Mouse (Mus musculus): Measurements from ENCODE around the gene Vps33a.
A peak's percentile ranks its signal among the peaks of the same experiment; 100 is the strongest.
"Not testable (repeated sequence)": the region's sequence is repeated elsewhere in the genome, so short reads cannot be mapped to it uniquely, and the experiment has no call there.

Gene Vps33a

DNA sequence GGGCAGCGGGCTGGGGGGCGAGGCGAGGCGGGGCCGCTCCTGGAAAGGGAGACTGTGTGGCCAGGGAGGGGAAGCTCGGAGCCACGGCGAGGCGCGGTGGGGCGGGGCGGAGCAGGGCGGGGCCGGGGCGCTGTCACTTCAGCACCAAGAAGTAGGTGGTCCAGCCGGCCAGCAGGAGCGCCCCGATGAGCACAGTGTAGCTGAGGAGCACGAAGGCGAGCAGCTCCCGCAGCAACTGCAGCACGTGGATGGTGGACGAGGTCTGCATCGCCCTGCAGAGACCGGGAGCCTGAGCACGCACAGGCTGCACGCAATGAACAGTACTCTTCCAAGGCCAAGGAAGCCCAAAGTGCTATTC is 48.5 kb downstream of the Vps33a start:
- DNase-seq (ENCODE audit: low spot score in 2 of 2): no peak

DNA sequence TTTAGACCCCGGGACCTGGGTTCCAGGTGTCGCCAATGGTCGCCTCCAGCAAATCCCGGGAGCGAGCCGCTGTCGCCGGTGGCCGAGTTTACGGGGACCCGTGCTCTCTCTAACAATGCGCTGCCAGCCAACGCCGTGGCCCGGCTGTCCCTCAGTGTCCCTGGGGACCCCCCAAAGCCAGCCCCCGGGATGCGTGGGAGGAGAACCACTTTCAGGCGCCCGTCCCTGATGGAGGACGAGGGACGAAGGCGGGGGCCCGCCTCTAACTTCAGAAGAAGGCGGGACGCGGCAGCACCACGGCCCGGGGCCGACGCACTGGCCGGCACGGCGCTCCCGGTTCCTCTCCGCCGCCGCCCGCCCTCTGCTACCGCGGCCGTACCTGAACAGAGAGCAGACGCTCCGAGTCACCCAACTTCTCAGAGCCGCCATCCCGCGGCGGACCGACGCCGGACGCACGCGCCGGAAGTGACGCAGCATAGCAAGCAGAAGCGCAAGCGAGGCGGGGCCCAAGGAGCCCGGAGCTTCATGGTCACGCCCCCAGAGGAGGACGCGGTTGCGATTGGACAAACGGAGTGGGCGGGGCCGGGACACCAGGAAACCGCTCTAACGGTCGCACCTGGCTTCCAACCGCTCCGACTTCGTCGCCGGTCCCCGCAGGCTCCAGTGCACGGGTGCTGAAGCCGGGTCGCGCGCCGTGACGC is 49.0 kb downstream of the Vps33a start, which contains the start of gene Diablo:
Gene Diablo (minus strand): TSS at position 485 of the 701 bp plus-strand sequence.
- peak; percentile 95 to 98 for DNase-seq (ENCODE audit: low spot score in 2 of 2)

GRCm38 (mm10) chr5:123522166-123522565 is 50.7 kb downstream of the Vps33a start:
- no peak for DNase-seq (ENCODE audit: low spot score in 2 of 2)

GRCm38 (mm10) chr5:123521621-123522020 is 51.2 kb downstream of the Vps33a start:
- DNase-seq (ENCODE audit: low spot score in 2 of 2): no peak

DNA sequence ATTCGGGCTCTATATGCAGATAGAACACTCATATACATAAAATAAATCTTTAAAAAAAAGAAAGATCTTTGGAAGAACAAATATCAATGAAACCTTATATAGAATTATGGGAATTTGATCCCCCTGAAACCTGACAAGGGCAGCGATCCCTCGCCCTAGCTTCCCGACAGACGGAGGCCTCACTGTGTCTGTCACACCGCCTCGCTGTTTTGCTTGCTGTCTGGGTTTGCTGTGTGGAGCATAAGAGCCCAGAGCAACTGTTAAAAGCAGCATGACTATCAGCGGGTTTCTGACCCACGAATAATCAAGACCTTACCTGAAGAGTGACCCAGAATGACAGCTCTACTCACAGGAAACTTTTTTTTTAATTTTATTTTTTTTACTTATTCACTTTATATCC is 52.2 kb downstream of the Vps33a start:
- no peak for DNase-seq (ENCODE audit: low spot score in 2 of 2)

GRCm38 (mm10) chr5:123514871-123515270 is 58.0 kb downstream of the Vps33a start:
- no peak for DNase-seq (ENCODE audit: low spot score in 2 of 2)

DNA sequence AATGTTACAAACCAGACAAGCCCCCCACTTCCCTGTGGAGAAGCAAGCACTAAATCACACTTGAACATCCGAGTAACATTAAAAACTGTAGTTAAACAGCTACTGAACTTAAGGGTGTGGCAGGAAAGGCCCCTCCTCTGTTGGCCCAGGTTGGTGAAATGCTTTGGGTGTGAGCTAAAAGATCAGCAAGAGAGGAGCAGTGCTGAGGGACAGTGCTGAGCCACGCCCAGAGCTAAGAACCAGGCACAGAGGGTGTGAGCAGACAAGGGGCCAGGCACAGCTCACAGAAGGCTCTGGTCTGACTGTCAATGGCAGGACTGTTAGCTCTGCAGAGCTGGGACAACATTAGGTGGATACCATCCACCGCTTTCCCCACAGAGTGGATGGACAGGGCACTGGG is 60.7 kb downstream of the Vps33a start:
- DNase-seq (ENCODE audit: low spot score in 2 of 2): no peak

DNA sequence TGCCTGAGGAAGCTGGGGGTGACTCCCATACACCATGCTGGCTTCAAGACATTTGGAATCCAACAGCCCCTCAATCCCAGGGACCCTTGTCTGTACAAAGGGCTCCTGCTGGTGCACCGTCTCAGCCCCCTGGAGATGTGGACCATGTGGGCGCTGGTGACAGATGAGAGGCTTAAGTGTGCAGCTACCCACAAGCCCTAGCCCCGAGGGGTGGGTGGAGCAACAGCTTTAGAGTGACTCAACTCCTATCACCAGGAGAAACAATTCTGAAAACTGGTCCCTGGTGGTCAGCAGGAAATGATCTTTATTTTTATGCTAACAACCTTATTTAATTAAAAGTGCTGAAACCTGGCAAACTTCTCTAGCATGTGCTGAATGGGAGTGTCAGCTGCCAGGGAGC is 61.4 kb downstream of the Vps33a start:
- not testable (repeated sequence) for DNase-seq (ENCODE audit: low spot score in 2 of 2)

DNA sequence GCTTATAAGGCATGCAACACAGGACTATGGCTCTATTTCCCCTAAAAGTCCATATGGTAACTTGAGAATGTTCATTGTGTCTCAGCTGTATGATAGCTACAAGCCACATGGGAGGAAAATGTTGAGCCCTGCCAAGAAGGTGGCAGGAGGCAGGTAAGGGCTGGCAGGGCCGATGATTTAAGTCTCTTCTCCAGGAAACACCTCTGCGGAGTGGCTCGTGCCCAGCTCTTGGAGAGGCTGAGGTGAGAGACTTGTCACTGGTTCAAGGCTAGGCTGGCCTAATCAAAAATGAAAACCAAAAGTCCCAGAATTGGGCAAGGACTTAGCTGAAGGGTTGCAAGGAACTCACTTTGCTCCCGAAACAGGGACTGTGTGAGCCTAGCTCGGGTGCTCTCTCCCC is 62.7 kb downstream of the Vps33a start, which contains the start of gene B3gnt4:
Gene B3gnt4 (plus strand): TSS at position 301 of the 400 bp plus-strand sequence.
- DNase-seq (ENCODE audit: low spot score in 2 of 2): no peak

DNA sequence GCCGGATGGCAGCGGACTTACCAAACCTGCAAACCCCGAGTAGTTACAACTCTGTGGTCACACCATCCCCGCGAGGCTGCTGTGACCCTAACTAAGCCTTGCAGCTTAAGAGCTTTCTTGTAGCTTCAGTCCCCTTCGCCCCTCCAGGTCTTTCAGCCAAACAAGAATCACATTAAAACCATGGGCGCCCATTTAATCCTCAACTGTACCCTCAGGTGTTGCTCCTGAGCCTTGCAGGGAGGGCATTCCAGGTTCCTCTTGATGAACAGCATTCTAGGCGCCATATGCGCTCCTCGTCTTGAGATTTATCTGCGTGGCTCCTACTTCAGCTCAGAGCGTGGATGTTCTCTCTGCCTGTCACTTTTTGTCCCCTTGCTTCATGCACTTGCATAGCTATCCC is 63.9 kb downstream of the Vps33a start:
- no peak for DNase-seq (ENCODE audit: low spot score in 2 of 2)

DNA sequence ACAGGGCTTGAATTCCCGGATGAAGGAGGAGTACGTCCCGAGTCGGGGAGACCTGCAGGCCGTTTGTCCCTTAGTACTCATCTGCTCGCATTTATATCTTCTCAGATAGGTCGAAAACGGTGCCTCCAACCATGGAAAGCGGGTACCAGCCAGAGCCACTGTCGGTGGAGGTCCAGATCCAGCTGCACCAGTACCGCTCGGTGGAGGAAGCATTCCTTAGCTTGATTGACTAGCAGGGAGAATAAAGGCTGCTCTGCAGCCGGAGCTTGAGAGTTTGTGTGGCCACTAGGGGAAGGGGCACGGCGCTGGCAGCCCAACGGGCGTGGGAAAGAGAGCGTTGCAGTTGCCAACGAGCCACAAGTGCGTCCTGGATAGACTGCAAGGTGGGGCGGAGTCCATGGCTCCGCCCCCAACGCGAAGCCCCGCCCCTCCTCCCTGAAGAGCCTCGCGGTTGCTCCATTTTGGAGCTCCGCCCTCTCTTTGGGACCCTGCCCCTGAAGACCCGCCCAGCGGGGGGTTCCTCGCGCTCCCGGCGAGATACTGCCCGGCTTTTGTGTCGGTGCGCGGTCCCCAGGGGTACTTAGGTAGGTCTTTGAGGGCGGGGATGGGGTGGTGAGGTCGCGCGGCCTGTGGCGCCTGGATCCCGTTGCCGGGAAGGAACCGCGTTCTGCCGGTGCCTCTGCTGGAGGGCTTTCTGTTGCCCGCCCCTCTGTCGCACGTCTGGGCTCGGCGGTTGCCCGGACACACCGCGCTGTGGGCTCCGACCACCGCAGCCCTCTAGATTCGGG is 64.7 kb downstream of the Vps33a start:
- DNase-seq (ENCODE audit: low spot score in 2 of 2): peak; percentile 68 to 75

- no peak for DNase-seq (ENCODE audit: low spot score in 2 of 2)
Observed at GRCm38 (mm10) chr5:123501973-123502372, 70.9 kb downstream of the Vps33a start.

DNA sequence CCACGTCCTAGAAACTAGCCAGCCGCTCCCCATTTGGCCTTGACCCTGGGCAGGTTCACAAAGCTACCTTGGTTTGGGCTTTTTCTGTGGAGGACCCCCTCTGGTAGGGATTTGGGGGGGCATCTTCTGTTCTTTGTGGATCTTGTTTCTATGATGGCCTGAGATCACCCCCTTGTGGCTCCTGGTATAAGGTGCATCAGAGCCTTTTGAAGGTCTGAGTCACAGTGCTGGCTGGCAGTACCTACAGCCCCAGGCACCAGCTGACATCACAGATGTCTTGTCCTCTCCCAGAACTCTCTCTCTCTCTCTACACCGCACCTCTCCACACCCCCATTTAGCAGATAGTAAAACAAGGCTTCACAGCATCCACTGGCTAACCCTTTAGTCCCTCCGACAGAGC is 73.1 kb downstream of the Vps33a start:
- DNase-seq (ENCODE audit: low spot score in 2 of 2): no peak

- DNase-seq (ENCODE audit: low spot score in 2 of 2): no peak
Observed at GRCm38 (mm10) chr5:123489935-123490334, 82.9 kb downstream of the Vps33a start.

- no peak for DNase-seq (ENCODE audit: low spot score in 2 of 2)
Observed at GRCm38 (mm10) chr5:123489112-123489785, 83.6 kb downstream of the Vps33a start, which contains the start of the genes Lrrc43 and Il31. Gene Lrrc43 (plus strand): TSS chr5:123489305. Gene Il31 (minus strand): TSS chr5:123489489.

GRCm38 (mm10) chr5:123487659-123488395 is 85.0 kb downstream of the Vps33a start:
- DNase-seq (ENCODE audit: low spot score in 2 of 2): no peak
